Comparison of ENCODE assay signal across 10 mouse cellular contexts in genomic region chr13:49100417-49100816, GRCm38 (mm10). TPM values are rescaled to one million over a fixed set of nuclear protein-coding genes. Genes with fewer than 3 reads are reported as not detected.
A peak's percentile ranks its signal among the peaks of the same experiment; 100 is the strongest.
DNase-seq lines count a peak whose midpoint lies in the region; TF ChIP-seq lines count a peak whose summit lies in the region.
"Had no signal": no experiment of that assay in that cellular context is flagged by ENCODE, and none has a peak within 500 bp of the region (broad histone marks: within the 10 kb centered on the region; RNA-seq: fewer than 3 reads in every experiment).

No protein-coding gene starts in this region.

- TF ChIP-seq RAD21 in MEL (IDR thresholded peaks at IDR 0.05; ENCODE audit: low read depth, low read length), result no peak

- no peak for TF ChIP-seq EP300 in MEL (IDR thresholded peaks at IDR 0.05; ENCODE audit: low read depth in 1 of 2, low read length in 2 of 2)

- no peak overlapping the region for H3K27ac ChIP-seq in MEL (ENCODE audit: control insufficient read depth, low read depth, low read length)
- H3K27ac ChIP-seq in layer of hippocampus, adult 2 months, result peak overlapping the region; percentile 77; the same call in 1 of the 2 replicates
- H3K27ac ChIP-seq: midbrain, embryonic 12.5 days had no signal

- peak; percentile 28 for DNase-seq in gastrocnemius, postnatal 10 days
- no peak for DNase-seq in gastrocnemius, adult 8-10 months (ENCODE audit: low spot score in 2 of 2)
- DNase-seq in MEL (ENCODE audit: low read depth, low spot score), result peak; percentile 10
- peak; percentile 14 for DNase-seq in fibroblast of lung, adult 2 months (ENCODE audit: low read depth)
- DNase-seq in layer of hippocampus, adult 2 months (ENCODE audit: low spot score in 2 of 2), result peak; percentile 51 to 65
- peak; percentile 51 for DNase-seq in lung, postnatal 25 days (ENCODE audit: low spot score)
- DNase-seq in embryo, embryonic 9.5 days (ENCODE audit: extremely low spot score), result no peak
- no peak for DNase-seq in thymus, postnatal 4 days

- no peaks in the 10 kb centered on the region for H3K27me3 ChIP-seq in MEL (ENCODE audit: control insufficient read depth in 1 of 2, insufficient read depth in 2 of 2, low read length in 2 of 2)
- H3K27me3 ChIP-seq: midbrain, embryonic 12.5 days had no signal

- no peak overlapping the region for H3K9ac ChIP-seq in MEL (ENCODE audit: control insufficient read depth, low read depth, low read length, poor library complexity, severe bottlenecking)
- H3K9ac ChIP-seq: midbrain, embryonic 12.5 days had no signal

- no peaks in the 10 kb centered on the region for H3K79me2 ChIP-seq in MEL (ENCODE audit: control insufficient read depth, insufficient read depth, low read length, poor library complexity)

- H3K9me3 ChIP-seq in MEL (replicated peaks; ENCODE audit: insufficient read depth, low read length), result no peaks in the 10 kb centered on the region
- H3K9me3 ChIP-seq: G1E; midbrain, embryonic 12.5 days had no signal

- no peak for TF ChIP-seq POLR2A in MEL (IDR thresholded peaks at IDR 0.05; ENCODE audit: control insufficient read depth in 1 of 2, insufficient read depth in 1 of 2, low read depth in 1 of 2, low read length in 2 of 2, poor library complexity in 1 of 2)

- H3K36me3 ChIP-seq in MEL (ENCODE audit: control insufficient read depth in 1 of 2, insufficient read depth in 2 of 2, low read length in 2 of 2), result no peaks in the 10 kb centered on the region
- H3K36me3 ChIP-seq: G1E had no signal

- H3K4me1 ChIP-seq in MEL (ENCODE audit: control insufficient read depth in 1 of 2, insufficient read depth in 2 of 2, low read length in 2 of 2), result no peaks in the 10 kb centered on the region
- H3K4me1 ChIP-seq: midbrain, embryonic 12.5 days had no signal

- TF ChIP-seq CTCF in MEL (IDR thresholded peaks at IDR 0.05 in 2 of 3, conservative IDR thresholded peaks at IDR 0.05 in 1 of 3; ENCODE audit: control insufficient read depth in 1 of 3, insufficient read depth in 1 of 3, low read depth in 2 of 3, low read length in 3 of 3, poor library complexity in 1 of 3, severe bottlenecking in 1 of 3), result no peak
- no peak for TF ChIP-seq CTCF in layer of hippocampus, adult 2 months (conservative IDR thresholded peaks at IDR 0.05)

- no peak overlapping the region for H3K4me3 ChIP-seq in MEL (ENCODE audit: control insufficient read depth in 1 of 2, insufficient read depth in 1 of 2, low read depth in 2 of 2, low read length in 2 of 2)
- H3K4me3 ChIP-seq in layer of hippocampus, adult 2 months, result no peak overlapping the region
- H3K4me3 ChIP-seq: midbrain, embryonic 12.5 days had no signal

TF ChIP-seq in MEL, 35 proteins besides CTCF, POLR2A, EP300 and RAD21:
- TF ChIP-seq TBP (IDR thresholded peaks at IDR 0.05; ENCODE audit: low read depth, low read length) (no peak), ETS1 (IDR thresholded peaks at IDR 0.05; ENCODE audit: low read depth, low read length) (no peak), MEF2A (IDR thresholded peaks at IDR 0.05; ENCODE audit: extremely low read depth, insufficient replicate concordance, low read depth, low read length, poor library complexity, severe bottlenecking) (no peak), ZMIZ1 (IDR thresholded peaks at IDR 0.05; ENCODE audit: low read depth, low read length) (no peak), NELFE (IDR thresholded peaks at IDR 0.05; ENCODE audit: low read depth, low read length) (no peak), CHD1 (IDR thresholded peaks at IDR 0.05; ENCODE audit: low read depth, low read length) (no peak), SIN3A (IDR thresholded peaks at IDR 0.05; ENCODE audit: low read length) (no peak), TAL1 (IDR thresholded peaks at IDR 0.05; ENCODE audit: low read length) (no peak), BHLHE40 (IDR thresholded peaks at IDR 0.05; ENCODE audit: borderline replicate concordance, low read depth, low read length) (no peak)

RNA-seq across cellular contexts. Expression of gene Wnk2, which starts 47.4 kb away (rescaled TPM):
- 10 to 100 TPM; 55.7 to 60.7 TPM for total RNA-seq in gastrocnemius, postnatal 10 days (2021)
- 10 to 100 TPM; 81.6 to 86.2 (median 81.9) TPM for total RNA-seq in gastrocnemius, adult 8-10 months (2022)
- not detected in 2 replicates for total RNA-seq in MEL (2012; rRNA removed)
- under 1 TPM in 1 of 2 experiments, not detected in 1; 0.04 TPM for polyA plus RNA-seq in MEL (2012; ENCODE audit: insufficient read depth in 1 of 2, insufficient read length in 2 of 2, low read depth in 1 of 2, low replicate concordance in 2 of 2, missing spikeins in 1 of 2)
- 100 to 1,000 TPM in 1 of 2 experiments, 10 to 100 TPM in 1; 99.2 to 101 TPM for total RNA-seq in layer of hippocampus, adult 2 months (2021)
- polyA plus RNA-seq: G1E had no signal

Comparison
In these comparisons a context has a peak if more than half of its experiments do, and no peak if none do; other contexts are left out.
1. DNase-seq: peak in gastrocnemius, postnatal 10 days (single experiment), MEL (single experiment), fibroblast of lung, adult 2 months (single experiment), layer of hippocampus, adult 2 months (2 of 2) and lung, postnatal 25 days (single experiment); none in gastrocnemius, adult 8-10 months (0 of 2), embryo, embryonic 9.5 days (single experiment) and thymus, postnatal 4 days (single experiment).
2. RNA of gene Wnk2, which starts 47.4 kb away (total RNA-seq): 99.2 to 101 TPM in layer of hippocampus, adult 2 months, 81.6 to 86.2 TPM in gastrocnemius, adult 8-10 months and 55.7 to 60.7 TPM in gastrocnemius, postnatal 10 days; not detected in MEL; every median in the first group is over 10 times any median in the second.